15 mouse cellular contexts compared by ENCODE assay signal in genomic region chr11:81570406-81570805, GRCm38 (mm10).
A peak's percentile ranks its signal among the peaks of the same experiment; 100 is the strongest.
DNase-seq lines count a peak whose midpoint lies in the region; ATAC-seq and TF ChIP-seq lines count a peak whose summit lies in the region.
"Had no signal": no experiment of that assay in that cellular context is flagged by ENCODE, and none has a peak within 500 bp of the region (broad histone marks: within the 10 kb centered on the region; RNA-seq: fewer than 3 reads in every experiment).

No protein-coding gene starts in this region.

- H3K27me3 ChIP-seq in forebrain, embryonic 14.5 days (replicated peaks; ENCODE audit: control insufficient read depth, insufficient read depth, low read length) = no peaks in the 10 kb centered on the region
- H3K27me3 ChIP-seq in forebrain, embryonic 10.5 days (ENCODE audit: poor library complexity, severe bottlenecking) = no peaks in the 10 kb centered on the region
- H3K27me3 ChIP-seq in lung, embryonic 14.5 days (ENCODE audit: insufficient read depth, low read length) = no peaks in the 10 kb centered on the region

- H3K4me3 ChIP-seq in forebrain, embryonic 14.5 days (ENCODE audit: low read depth, low read length) = no peak overlapping the region
- H3K4me3 ChIP-seq in forebrain, embryonic 10.5 days = no peak overlapping the region
- H3K4me3 ChIP-seq in lung, embryonic 14.5 days (ENCODE audit: low read depth, low read length) = no peak overlapping the region
- H3K4me3 ChIP-seq: heart, embryonic 10.5 days; limb, embryonic 13.5 days had no signal

- no peaks in the 10 kb centered on the region for H3K9me3 ChIP-seq in forebrain, embryonic 14.5 days (replicated peaks; ENCODE audit: control insufficient read depth, low read length)
- H3K9me3 ChIP-seq in forebrain, embryonic 10.5 days = no peaks in the 10 kb centered on the region
- H3K9me3 ChIP-seq in lung, embryonic 14.5 days (ENCODE audit: low read depth, low read length) = no peaks in the 10 kb centered on the region
- H3K9me3 ChIP-seq: heart, embryonic 10.5 days; limb, embryonic 13.5 days had no signal

- ATAC-seq in forebrain, embryonic 14.5 days = peak; percentile 75; the same call in 1 of the 2 replicates
- ATAC-seq in lung, embryonic 14.5 days (ENCODE audit: insufficient read depth) = no peak
- ATAC-seq: inflammation-experienced regulatory T-cells, adult 6 months; lung, postnatal 0 days; midbrain, embryonic 16.5 days had no signal

- no peak overlapping the region for H3K4me2 ChIP-seq in forebrain, embryonic 14.5 days (ENCODE audit: low read length)
- H3K4me2 ChIP-seq in lung, embryonic 14.5 days = no peak overlapping the region
- H3K4me2 ChIP-seq: limb, embryonic 13.5 days had no signal

- no peaks in the 10 kb centered on the region for H3K4me1 ChIP-seq in forebrain, embryonic 14.5 days (ENCODE audit: control insufficient read depth, insufficient read depth, low read length)
- H3K4me1 ChIP-seq in forebrain, embryonic 10.5 days = peaks cover 5% of the 10 kb centered on the region; the same call in 1 of the 2 replicates
- H3K4me1 ChIP-seq in lung, embryonic 14.5 days (ENCODE audit: insufficient read depth) = no peaks in the 10 kb centered on the region
- H3K4me1 ChIP-seq: heart, embryonic 10.5 days; limb, embryonic 13.5 days had no signal

- no peak for TF ChIP-seq POLR2A in brain, embryonic 14.5 days (IDR thresholded peaks at IDR 0.05; ENCODE audit: borderline replicate concordance, extremely low read depth, insufficient read depth, insufficient read length, poor library complexity, severe bottlenecking)

- no peak overlapping the region for H3K27ac ChIP-seq in forebrain, embryonic 14.5 days (ENCODE audit: low read depth, low read length)
- no peak overlapping the region for H3K27ac ChIP-seq in forebrain, embryonic 10.5 days
- no peak overlapping the region for H3K27ac ChIP-seq in lung, embryonic 14.5 days (ENCODE audit: low read depth)
- H3K27ac ChIP-seq: heart, embryonic 10.5 days; limb, embryonic 13.5 days; liver, embryonic 14.5 days had no signal

- TF ChIP-seq CTCF in lung, embryonic 14.5 days (IDR thresholded peaks at IDR 0.05; ENCODE audit: low read depth) = no peak
- no peak for TF ChIP-seq CTCF in brain, embryonic 14.5 days (IDR thresholded peaks at IDR 0.05; ENCODE audit: borderline replicate concordance, extremely low read depth, insufficient read depth, insufficient read length)

- peak; percentile 93 for DNase-seq in forebrain, embryonic 14.5 days (ENCODE audit: low spot score)
- no peak for DNase-seq in forebrain, embryonic 10.5 days (ENCODE audit: extremely low spot score, low spot score)
- peak; percentile 75 for DNase-seq in lung, embryonic 14.5 days
- no peak for DNase-seq in lung, adult 18-20 months
- peak; percentile 93 for DNase-seq in brain, embryonic 14.5 days (ENCODE audit: low read depth)
- peak; percentile 26 to 38 for DNase-seq in cerebellum, postnatal 36 days
- DNase-seq in c-Kit-positive CD71-positive TER-119-positive erythroid progenitor cells, embryonic 14.5 days (ENCODE audit: low spot score) = no peak
- DNase-seq: kidney, adult 8-10 months; kidney, postnatal 25 days had no signal

- H3K36me3 ChIP-seq in forebrain, embryonic 14.5 days (ENCODE audit: control insufficient read depth, insufficient read depth, low read length) = no peaks in the 10 kb centered on the region
- no peaks in the 10 kb centered on the region for H3K36me3 ChIP-seq in forebrain, embryonic 10.5 days (replicated peaks)
- H3K36me3 ChIP-seq in lung, embryonic 14.5 days (ENCODE audit: insufficient read depth) = no peaks in the 10 kb centered on the region
- H3K36me3 ChIP-seq: heart, embryonic 10.5 days; limb, embryonic 13.5 days had no signal

- no peak overlapping the region for H3K9ac ChIP-seq in forebrain, embryonic 14.5 days (ENCODE audit: low read length)
- no peak overlapping the region for H3K9ac ChIP-seq in lung, embryonic 14.5 days
- H3K9ac ChIP-seq: limb, embryonic 13.5 days; liver, embryonic 14.5 days had no signal

- WGBS in forebrain, embryonic 14.5 days = 39% methylated on average over 3 of the region's 3 CpGs
- 77% methylated on average over 3 of the region's 3 CpGs for WGBS in forebrain, embryonic 10.5 days
- WGBS in lung, embryonic 14.5 days = 43% methylated on average over 3 of the region's 3 CpGs

Comparison
In these comparisons a context has a peak if more than half of its experiments do, and no peak if none do; other contexts are left out.
1. DNase-seq: peak in forebrain, embryonic 14.5 days (single experiment), lung, embryonic 14.5 days (single experiment), brain, embryonic 14.5 days (single experiment) and cerebellum, postnatal 36 days (2 of 2); none in forebrain, embryonic 10.5 days (single experiment), lung, adult 18-20 months (0 of 2) and c-Kit-positive CD71-positive TER-119-positive erythroid progenitor cells, embryonic 14.5 days (single experiment).